Mouse (Mus musculus) heart, embryonic 10.5 days (tissue): ENCODE measurements around the gene Bcl2. TPM values are rescaled to one million over a fixed set of nuclear protein-coding genes. Genes with fewer than 3 reads are reported as not detected.

ENCODE experiments used
- DNase-seq: peaks from one replicate; pipeline ENCODE4 v3.0.0-alpha.2; 2017; ENCODE audit warnings: low spot score
- H3K27ac ChIP-seq: fragments of 300-500 bp; sonication (generic); 2 replicates; pipeline ENCODE4 v1.5.1; 2016; ENCODE audit warnings: mild to moderate bottlenecking
- H3K27me3 ChIP-seq: fragments of 300-500 bp; sonication (generic); 2 replicates; pipeline ENCODE4 v1.6.1; 2016; ENCODE audit warnings: mild to moderate bottlenecking; ENCODE audit not compliant: poor library complexity, insufficient read depth, severe bottlenecking
- H3K36me3 ChIP-seq: fragments of 300-500 bp; sonication (generic); 2 replicates; pipeline ENCODE4 v1.6.1; 2016; ENCODE audit warnings: mild to moderate bottlenecking, moderate library complexity
- H3K4me1 ChIP-seq: fragments of 300-500 bp; sonication (generic); 2 replicates; pipeline ENCODE4 v1.6.1; 2016; ENCODE audit warnings: mild to moderate bottlenecking
- H3K4me3 ChIP-seq: fragments of 300-500 bp; sonication (generic); 2 replicates; pipeline ENCODE4 v1.5.1; 2016; ENCODE audit warnings: mild to moderate bottlenecking, moderate library complexity
- H3K9me3 ChIP-seq: fragments of 300-500 bp; sonication (generic); 2 replicates; pipeline ENCODE4 v1.6.1; 2016; ENCODE audit warnings: mild to moderate bottlenecking, moderate library complexity
- WGBS: fragments of 180-500 bp; shearing (Covaris S2); methylation state at CpG from one replicate; pipeline ENCODE4 v1.1.7; 2016; 5-methylcytosine and 5-hydroxymethylcytosine counted together
- polyA plus RNA-seq: library from polyadenylated mRNA; unstranded; fragments of >200 nt; fragmentation: Nextera tagmentation; extraction: Ambion mirVana; gene quantifications from 2 replicates; pipeline ENCODE4 v1.2.1, GENCODE M21; 2016

Gene Bcl2
- polyA plus RNA-seq, 1 experiment from 2014 or later, result 15.0 TPM

DNA sequence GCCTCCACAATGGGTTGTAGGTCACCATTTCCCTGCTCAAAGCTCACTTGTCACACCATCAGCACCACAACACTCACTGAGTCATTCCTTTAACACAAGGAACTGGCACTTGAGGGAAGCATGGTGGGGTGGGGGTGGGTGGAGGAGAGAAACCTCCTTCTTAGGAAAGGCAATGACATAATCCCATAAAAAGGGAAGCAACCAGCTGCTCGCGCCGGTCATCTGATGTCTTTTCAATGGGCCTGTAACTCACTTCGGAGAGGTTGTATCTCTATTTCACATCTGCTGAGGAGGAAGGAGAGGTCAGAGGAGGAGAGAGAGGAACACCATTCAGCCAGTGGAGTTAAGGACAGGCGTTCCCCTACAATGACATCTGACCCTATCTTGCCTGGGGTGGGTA lies 86.8 kb downstream of the Bcl2 start:
- DNase-seq, result no peak
- H3K4me1 ChIP-seq, result peaks cover 41% of the 10 kb centered on the region
- no peaks in the 10 kb centered on the region for H3K9me3 ChIP-seq
- H3K4me3 ChIP-seq, result no peak overlapping the region
- WGBS, result 47% methylated on average over 5 of the region's 5 CpGs
- no peaks in the 10 kb centered on the region for H3K27me3 ChIP-seq
- no peak overlapping the region for H3K27ac ChIP-seq
- H3K36me3 ChIP-seq, result no peaks in the 10 kb centered on the region

DNA sequence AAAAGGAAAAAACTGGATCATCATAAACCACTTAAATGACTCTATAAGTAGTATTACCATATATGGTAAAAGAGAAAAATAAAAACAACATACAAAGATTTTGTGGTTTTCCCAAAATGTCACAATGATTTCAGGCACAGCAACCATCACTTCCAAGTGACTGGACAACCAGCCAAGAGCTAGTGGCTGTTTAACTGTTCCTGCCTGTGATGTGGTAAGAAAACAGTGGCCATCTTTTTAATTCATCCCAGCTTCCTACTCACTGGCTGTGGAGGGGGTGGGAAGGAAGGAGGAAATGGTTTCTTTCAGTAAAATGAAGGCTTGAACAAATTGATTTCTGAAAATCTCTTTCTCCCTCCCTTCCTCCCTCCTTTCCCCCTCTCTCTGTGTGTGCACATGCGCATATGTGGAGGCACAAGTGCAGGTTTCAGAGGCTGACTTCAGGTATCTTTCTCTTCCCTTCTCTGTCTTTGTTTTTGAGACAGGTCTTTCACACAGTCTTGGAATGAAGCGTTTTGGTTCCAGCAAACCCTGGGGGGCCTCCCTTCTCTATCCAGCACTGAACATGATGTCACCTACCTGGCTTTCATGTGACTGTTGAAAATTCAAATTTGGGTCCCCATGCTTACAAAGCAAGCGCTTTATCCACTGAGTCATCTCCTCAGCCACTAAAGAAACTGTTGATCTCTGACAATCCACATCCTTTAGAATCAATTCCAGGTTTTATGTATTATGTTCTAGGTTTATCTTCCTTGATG lies 93.7 kb downstream of the Bcl2 start:
- no peak overlapping the region for H3K4me3 ChIP-seq
- peaks cover 21% of the 10 kb centered on the region for H3K4me1 ChIP-seq
- H3K9me3 ChIP-seq, result no peaks in the 10 kb centered on the region
- no peak for DNase-seq
- H3K27me3 ChIP-seq, result no peaks in the 10 kb centered on the region
- WGBS, result 68% methylated on average over 3 of the region's 3 CpGs
- no peaks in the 10 kb centered on the region for H3K36me3 ChIP-seq
- no peak overlapping the region for H3K27ac ChIP-seq

DNA sequence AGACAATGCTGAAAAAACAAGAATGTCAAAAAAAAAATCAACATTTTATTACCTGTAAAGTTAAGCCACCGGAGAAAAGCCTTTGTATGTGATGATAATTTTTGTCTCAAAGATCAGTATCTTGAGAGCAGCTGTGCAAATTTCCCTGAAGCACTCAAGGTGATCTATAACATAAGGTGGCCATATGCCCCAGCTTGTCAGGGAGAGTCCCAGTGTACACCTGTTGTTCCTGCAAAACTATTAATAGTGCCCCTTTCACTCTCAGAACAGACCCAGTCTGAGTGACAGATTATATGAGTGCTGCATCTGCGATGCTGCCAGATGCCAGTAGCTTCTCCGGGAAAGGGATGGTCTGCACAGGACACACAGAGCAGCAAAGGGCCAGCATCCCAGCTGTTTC lies 95.3 kb downstream of the Bcl2 start:
- no peaks in the 10 kb centered on the region for H3K9me3 ChIP-seq
- 59% methylated on average over 3 of the region's 3 CpGs for WGBS
- DNase-seq, result no peak
- H3K4me3 ChIP-seq, result no peak overlapping the region
- peaks cover 21% of the 10 kb centered on the region for H3K4me1 ChIP-seq
- 0 out of 2 replicates have a peak overlapping the region, but pooled peaks have one; percentile 13 for H3K27ac ChIP-seq
- H3K27me3 ChIP-seq, result no peaks in the 10 kb centered on the region
- no peaks in the 10 kb centered on the region for H3K36me3 ChIP-seq

DNA sequence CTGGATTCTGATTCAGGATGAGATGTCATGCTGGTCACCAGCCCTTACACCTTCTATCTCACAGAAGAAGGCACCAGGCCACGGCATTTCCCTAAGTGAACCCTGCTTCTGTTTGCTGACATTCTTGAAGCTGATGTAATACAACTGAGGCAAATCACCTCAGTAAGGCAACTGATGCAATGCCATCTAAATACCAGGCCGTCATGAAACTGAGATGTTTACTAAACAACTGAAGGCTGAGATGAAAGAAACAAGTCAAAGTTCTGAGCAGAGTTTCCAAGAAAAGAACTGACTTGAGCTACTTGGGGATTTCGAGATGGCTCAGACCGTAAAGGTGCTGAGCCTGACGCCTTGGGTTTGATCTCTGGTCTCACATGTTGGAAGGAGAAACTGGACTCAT lies 97.1 kb downstream of the Bcl2 start:
- peaks cover 26% of the 10 kb centered on the region for H3K4me1 ChIP-seq
- no peaks in the 10 kb centered on the region for H3K9me3 ChIP-seq
- 87% methylated on average over 5 of the region's 5 CpGs for WGBS
- no peak overlapping the region for H3K4me3 ChIP-seq
- no peaks in the 10 kb centered on the region for H3K36me3 ChIP-seq
- no peak overlapping the region for H3K27ac ChIP-seq
- DNase-seq, result no peak
- H3K27me3 ChIP-seq, result no peaks in the 10 kb centered on the region

DNA sequence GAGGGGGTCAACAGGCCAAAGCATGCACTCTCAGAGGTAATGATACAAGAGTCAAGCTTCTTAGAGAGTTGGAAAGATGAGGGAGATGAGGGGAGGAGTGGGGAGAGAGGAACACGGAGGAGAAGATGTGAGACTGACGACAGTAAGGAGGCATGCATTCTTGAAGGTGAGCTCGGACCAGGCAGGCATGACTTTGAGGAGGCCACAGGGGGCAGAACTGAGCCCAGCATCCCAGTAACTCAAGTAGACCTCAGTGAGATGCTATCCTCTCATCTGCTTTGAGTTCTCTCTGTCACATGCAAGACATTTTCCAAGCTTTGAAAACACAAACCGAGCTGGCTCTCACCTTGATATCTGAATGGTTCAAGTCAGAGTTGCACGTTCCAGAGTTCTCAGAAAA lies 100.7 kb downstream of the Bcl2 start:
- 73% methylated on average over 5 of the region's 5 CpGs for WGBS
- no peaks in the 10 kb centered on the region for H3K36me3 ChIP-seq
- H3K4me3 ChIP-seq, result no peak overlapping the region
- no peak overlapping the region for H3K27ac ChIP-seq
- DNase-seq, result no peak
- H3K4me1 ChIP-seq, result peaks cover 27% of the 10 kb centered on the region
- no peaks in the 10 kb centered on the region for H3K27me3 ChIP-seq
- H3K9me3 ChIP-seq, result no peaks in the 10 kb centered on the region

DNA sequence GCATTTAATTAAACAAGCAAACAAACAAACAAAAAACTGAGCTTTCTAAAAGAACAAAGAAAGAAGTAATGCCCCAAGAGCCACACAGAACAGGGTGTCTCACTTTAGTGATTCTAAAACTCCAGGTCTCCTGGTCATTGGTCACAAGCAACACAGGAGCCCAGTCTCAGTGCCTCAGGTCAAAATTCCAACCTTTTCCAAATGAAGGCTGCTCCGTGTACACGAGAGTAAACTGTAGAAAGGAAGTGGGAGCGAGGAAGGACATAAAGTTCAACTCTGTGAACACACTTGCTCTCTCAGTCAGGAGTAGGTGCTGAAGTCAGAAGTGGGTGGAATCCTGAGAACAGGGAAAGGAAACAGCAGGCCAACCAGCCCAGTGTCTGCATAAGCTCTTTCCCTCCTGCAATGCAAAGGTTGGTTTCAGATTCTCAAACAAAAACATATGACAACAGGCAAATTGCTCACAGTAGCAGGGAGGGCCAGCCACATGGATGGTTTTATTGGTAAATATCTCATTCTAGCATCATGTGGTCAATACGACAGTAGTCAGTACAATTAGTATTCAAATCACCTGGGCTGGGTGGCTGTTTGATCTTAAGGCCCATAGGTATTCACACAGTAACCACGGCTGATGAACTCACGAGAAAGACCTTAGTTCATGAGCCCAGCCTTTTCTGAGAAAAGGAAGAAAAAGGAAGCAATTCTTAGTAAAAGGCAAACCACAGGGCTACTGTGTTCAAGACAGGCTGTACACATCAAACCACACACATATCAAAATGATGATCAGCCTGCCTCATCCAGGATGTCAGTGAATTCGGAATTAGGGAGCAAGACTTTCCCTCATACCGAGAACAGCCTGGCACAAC lies 101.7 kb downstream of the Bcl2 start:
- 64% methylated on average over 8 of the region's 8 CpGs for WGBS
- Histone ChIP-seq H3K27me3 (no peaks in the 10 kb centered on the region), H3K4me3 (no peak overlapping the region), H3K36me3 (no peaks in the 10 kb centered on the region), H3K27ac (no peak overlapping the region), H3K9me3 (no peaks in the 10 kb centered on the region), H3K4me1 (peaks cover 19% of the 10 kb centered on the region)
- DNase-seq, result no peak

DNA sequence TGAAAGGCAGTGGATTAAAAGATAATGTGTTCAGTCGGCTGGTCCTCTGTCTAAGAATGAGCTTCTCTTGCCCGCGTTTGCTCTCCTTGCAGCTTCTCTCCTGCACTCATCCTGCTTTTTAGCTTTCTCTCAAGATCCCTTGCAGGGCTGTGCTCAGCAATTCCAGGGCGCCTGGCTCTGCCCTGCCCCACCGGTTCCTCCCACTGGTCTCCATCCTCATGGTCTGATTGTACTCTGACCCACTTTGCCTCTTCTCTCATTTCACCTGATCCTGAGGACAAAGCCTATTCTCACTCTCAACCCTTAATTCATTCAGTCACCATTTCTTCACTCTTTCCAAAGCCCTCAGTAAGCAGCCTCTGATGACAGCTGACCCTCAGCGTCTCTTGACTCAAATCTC lies 102.8 kb downstream of the Bcl2 start:
- no peak overlapping the region for H3K27ac ChIP-seq
- H3K4me1 ChIP-seq, result peaks cover 17% of the 10 kb centered on the region; the same call in 1 of the 2 replicates
- no peak for DNase-seq
- no peaks in the 10 kb centered on the region for H3K36me3 ChIP-seq
- no peaks in the 10 kb centered on the region for H3K9me3 ChIP-seq
- WGBS, result 72% methylated on average over 6 of the region's 6 CpGs
- H3K27me3 ChIP-seq, result no peaks in the 10 kb centered on the region
- no peak overlapping the region for H3K4me3 ChIP-seq

DNA sequence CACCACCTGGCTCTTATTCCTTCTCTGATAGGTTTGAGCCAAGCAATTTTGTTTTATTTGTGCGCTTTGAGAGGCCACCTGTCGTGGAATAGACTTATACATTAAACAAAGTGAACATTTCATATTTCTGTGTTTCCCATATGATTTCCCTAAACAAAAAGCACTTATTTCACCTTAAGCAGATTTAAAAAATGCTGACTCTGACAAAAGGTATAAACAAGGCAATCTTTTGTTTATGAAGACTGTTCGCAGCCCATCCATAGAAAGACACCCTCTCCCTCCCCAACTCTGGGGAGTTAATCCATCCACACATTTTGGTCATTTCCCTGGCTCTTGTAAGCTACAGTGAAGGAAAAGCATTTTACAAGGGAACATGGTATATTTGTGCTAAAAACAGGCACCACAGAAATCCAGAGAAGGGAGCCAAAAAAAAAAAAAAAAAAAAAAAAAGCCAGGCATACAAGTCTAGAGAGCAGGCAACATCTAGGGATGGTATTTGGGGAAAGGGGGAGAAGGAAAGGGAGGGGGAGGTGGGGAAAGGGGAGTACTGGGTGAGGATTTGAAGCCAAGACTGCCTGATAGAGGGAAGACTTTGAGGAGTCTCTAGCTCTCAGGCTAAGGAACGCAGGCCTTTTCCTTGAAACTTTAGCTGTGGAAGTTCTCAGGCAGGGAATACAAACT lies 105.8 kb downstream of the Bcl2 start:
- H3K27ac ChIP-seq, result 0 out of 2 replicates have a peak overlapping the region, but pooled peaks have one; percentile 16
- DNase-seq, result no peak
- peaks cover 23% of the 10 kb centered on the region for H3K4me1 ChIP-seq
- H3K4me3 ChIP-seq, result no peak overlapping the region
- no peaks in the 10 kb centered on the region for H3K27me3 ChIP-seq
- 88% methylated on average over 4 of the region's 4 CpGs for whole genome bisulfite sequencing
- H3K36me3 ChIP-seq, result no peaks in the 10 kb centered on the region
- no peaks in the 10 kb centered on the region for H3K9me3 ChIP-seq

DNA sequence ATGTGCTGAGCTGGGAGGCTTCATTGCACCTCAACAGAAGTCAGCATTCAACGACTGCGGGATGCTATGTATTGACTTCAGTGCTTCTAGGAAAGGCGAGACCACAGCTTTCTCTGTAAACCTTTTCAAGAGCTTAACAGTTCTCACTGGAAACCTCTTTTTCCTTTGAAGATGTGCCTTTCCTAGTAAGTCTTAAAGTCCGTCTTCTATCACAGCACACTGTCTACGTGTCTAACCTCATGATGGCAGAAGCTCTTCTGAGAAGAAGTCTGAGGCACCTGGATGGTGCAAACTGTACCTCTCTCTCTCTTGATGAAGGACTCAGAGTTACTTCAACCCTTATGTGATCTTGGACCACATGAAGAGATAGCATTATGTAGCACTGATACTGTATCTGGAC lies 107.1 kb downstream of the Bcl2 start:
- Histone ChIP-seq H3K27me3 (no peaks in the 10 kb centered on the region), H3K36me3 (no peaks in the 10 kb centered on the region), H3K4me3 (no peak overlapping the region), H3K9me3 (no peaks in the 10 kb centered on the region), H3K4me1 (peaks cover 29% of the 10 kb centered on the region), H3K27ac (no peak overlapping the region)
- DNase-seq, result no peak
- 86% methylated on average over 5 of the region's 5 CpGs for WGBS

DNA sequence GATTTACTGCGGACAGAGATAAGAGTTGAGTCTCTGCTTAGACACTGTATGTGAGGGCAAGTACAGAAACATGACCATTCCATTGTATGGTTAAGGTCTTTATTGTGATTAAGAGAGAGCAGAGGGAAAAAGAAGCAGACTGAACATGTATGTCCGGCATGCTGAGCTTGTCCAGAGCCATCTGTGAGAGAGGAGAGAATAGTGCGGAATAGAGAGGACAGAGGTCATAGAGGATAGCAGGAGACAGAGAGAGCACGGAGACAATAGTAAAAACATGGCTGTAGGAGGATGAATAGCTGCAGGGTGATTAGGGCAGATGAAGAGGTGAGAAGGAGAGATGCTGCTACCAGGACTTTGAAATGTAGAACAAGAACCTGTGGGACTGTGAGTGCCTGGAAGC lies 110.7 kb downstream of the Bcl2 start:
- peak overlapping the region; percentile 29; the same call in 1 of the 2 replicates for H3K4me3 ChIP-seq
- peaks cover 22% of the 10 kb centered on the region for H3K4me1 ChIP-seq
- H3K36me3 ChIP-seq, result no peaks in the 10 kb centered on the region
- H3K9me3 ChIP-seq, result no peaks in the 10 kb centered on the region
- H3K27ac ChIP-seq, result peak overlapping the region; percentile 74
- H3K27me3 ChIP-seq, result no peaks in the 10 kb centered on the region
- no peak for DNase-seq
- WGBS, result 18% methylated on average over 4 of the region's 4 CpGs

DNA sequence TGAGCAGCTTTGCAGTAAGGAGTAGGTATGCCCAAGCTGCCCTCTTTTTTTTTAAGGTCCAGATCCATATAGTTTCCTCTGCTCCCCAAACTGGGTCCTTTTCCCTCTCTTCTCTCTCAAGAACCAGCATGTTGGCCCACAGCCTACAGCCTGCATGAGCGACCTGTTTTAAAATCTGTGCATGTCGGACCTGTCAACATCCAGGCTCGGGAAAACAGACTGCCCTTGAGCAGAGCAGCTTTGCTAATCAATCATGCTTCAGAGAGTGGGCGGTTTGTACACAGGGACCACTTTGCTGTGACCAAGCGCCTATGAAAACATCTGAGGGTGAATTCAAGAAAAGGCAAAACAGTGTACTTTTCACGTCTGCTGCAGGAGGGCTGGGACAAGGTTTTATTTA lies 111.1 kb downstream of the Bcl2 start:
- H3K4me3 ChIP-seq, result peak overlapping the region; percentile 29; the same call in 1 of the 2 replicates
- no peaks in the 10 kb centered on the region for H3K36me3 ChIP-seq
- H3K4me1 ChIP-seq, result peaks cover 20% of the 10 kb centered on the region
- peak overlapping the region; percentile 74 for H3K27ac ChIP-seq
- 7% methylated on average over 6 of the region's 6 CpGs for WGBS
- H3K9me3 ChIP-seq, result no peaks in the 10 kb centered on the region
- no peak for DNase-seq
- no peaks in the 10 kb centered on the region for H3K27me3 ChIP-seq

DNA sequence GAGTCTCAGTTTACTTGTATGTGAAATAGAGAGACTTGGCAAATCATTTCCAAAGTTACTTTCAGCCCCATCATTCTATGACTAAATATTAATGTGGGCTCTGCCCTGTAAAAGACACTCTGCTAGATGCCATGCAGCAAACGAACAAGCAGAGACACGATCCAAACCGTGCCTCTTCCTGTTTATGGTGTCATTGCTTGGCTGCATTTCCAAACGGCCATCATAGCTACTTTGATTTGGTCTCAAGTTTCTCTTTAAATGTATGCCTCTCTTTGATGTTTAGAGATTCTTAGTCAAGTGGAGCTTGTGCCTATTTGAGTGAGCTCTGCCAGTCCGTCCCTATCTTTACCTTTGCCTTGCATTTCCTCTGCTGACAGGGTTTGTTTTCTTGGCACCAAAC lies 111.5 kb downstream of the Bcl2 start:
- DNase-seq, result no peak
- Histone ChIP-seq H3K27ac (peak overlapping the region; percentile 74), H3K36me3 (no peaks in the 10 kb centered on the region), H3K9me3 (no peaks in the 10 kb centered on the region), H3K4me3 (0 out of 2 replicates have a peak overlapping the region, but pooled peaks have one; percentile 29), H3K4me1 (peaks cover 20% of the 10 kb centered on the region), H3K27me3 (no peaks in the 10 kb centered on the region)
- WGBS, result 49% methylated on average over 5 of the region's 5 CpGs

DNA sequence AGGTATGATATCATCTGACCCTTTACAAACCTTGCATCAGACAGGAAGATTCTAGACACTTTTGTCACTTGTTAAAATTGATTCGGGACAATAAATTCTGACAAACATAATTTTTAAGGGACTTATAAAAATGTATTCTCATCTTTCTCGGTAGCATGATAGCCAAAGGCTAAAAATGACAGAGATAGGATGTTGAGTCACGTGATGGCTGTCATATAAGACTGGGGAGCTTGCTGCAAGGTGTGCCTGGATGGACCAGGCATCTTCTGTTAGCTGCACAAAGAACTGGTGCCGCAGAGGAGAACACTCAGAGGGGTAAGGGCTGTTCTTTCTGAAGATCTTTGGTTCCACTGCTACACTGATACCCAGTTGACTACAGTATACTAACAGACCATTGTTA lies 112.8 kb downstream of the Bcl2 start:
- H3K27ac ChIP-seq, result no peak overlapping the region
- H3K27me3 ChIP-seq, result no peaks in the 10 kb centered on the region
- no peak overlapping the region for H3K4me3 ChIP-seq
- 84% methylated on average over 4 of the region's 4 CpGs for WGBS
- no peaks in the 10 kb centered on the region for H3K36me3 ChIP-seq
- H3K9me3 ChIP-seq, result no peaks in the 10 kb centered on the region
- DNase-seq, result no peak
- H3K4me1 ChIP-seq, result peaks cover 20% of the 10 kb centered on the region
